Mouse (Mus musculus): Measurements from ENCODE around the gene Trp53rkb.

Trp53rkb gene

DNA sequence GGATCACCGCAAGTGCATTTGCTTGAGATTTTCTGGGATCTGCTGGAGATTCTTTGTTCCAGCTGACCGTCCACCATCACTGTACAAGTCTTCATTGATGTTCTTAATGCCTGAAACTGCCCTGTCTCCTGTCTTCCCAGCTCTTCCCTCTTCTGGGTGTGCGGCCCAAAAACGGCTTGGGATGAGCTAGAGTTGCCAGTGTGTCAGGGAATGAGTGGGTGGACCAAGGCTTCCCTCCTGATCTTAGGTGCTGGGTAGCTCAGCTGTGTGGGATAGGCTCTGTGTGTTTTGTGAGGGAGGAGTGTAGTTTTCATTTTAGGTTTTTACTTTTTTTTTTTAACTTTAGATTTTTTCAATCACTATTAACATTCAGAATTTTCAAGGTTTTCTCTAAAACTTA lies 42.5 kb downstream of the Trp53rkb start:
- no peak for DNase-seq (ENCODE audit: low spot score)

DNA sequence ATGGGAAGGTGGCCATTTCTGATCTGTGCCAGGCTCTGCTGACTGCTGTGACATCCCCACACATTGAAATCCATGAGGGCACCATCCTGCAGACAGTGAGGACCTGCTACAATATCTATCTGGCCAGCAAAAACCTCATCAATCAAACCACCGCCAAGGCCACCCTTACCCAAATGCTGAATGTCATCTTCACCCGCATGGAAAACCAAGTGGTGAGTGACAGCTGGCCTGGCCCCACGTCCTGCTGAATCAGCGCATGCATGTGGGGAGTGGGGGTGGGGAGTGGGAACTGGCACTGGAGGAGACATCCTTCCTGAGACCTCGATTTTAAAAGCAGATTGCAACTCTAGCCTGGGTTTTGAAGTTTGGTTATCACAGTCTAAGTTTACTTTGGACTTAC lies 43.2 kb downstream of the Trp53rkb start:
- no peak for DNase-seq (ENCODE audit: low spot score)

DNA sequence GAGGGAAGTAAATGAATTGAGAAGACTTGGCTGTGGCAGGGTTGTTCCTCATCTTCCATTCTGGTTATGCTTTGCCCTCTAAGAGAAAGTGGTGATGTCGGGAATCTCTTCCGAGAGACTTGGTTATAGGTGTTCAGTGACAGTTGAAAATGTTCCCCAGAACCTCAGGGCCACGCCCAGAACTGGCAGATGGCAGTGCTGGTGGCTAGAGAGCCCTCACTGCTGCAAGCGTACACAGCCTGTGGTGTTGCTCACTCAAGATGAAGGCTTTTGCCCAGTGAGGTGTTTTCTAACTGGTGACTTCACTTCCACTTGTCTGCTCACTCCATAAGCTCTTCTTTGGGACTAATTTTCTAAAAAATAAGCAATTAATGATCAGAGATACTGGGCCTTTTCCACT lies 49.5 kb downstream of the Trp53rkb start:
- no peak for DNase-seq (ENCODE audit: low spot score)
